Mouse (Mus musculus) cerebellum, adult 2 months (tissue): Measurements from ENCODE around the gene Syt13. TPM values are rescaled to one million over a fixed set of nuclear protein-coding genes. Genes with fewer than 3 reads are reported as not detected.
A peak's percentile ranks its signal among the peaks of the same experiment; 100 is the strongest.

Experiments
- DNase-seq, 2 experiments: peaks; one replicate each; pipeline ENCODE4 v3.0.0; 2021
- H3K27ac ChIP-seq: fragments of 200-500 bp; 2 replicates; pipeline ENCODE4 v1.5.1; 2012; ENCODE audit warnings: low read length, control low read depth, inconsistent platforms; ENCODE audit not compliant: insufficient read depth
- H3K27me3 ChIP-seq: fragments of 200-500 bp; 2 replicates; pipeline ENCODE4 v1.6.1; 2012; ENCODE audit warnings: inconsistent platforms, mild to moderate bottlenecking, low read length, moderate library complexity; ENCODE audit not compliant: control insufficient read depth, insufficient read depth
- H3K4me1 ChIP-seq: fragments of 200-500 bp; 2 replicates; pipeline ENCODE4 v1.6.1; 2011; ENCODE audit warnings: low read length; ENCODE audit not compliant: control insufficient read depth, insufficient read depth
- H3K4me3 ChIP-seq: fragments of 200-500 bp; replicated peaks from 2 replicates; pipeline ENCODE3; 2011; ENCODE audit warnings: mild to moderate bottlenecking, low read depth, low read length, control low read depth; ENCODE audit not compliant: insufficient read depth
- CTCF ChIP-seq: fragments of 200-500 bp; IDR thresholded peaks from 2 replicates; pipeline ENCODE4 v1.5.1; 2011; ENCODE audit warnings: low read depth, mild to moderate bottlenecking, control low read depth, low read length, moderate library complexity, borderline replicate concordance; ENCODE audit not compliant: insufficient read depth
- POLR2A ChIP-seq: fragments of 200-500 bp; IDR thresholded peaks from 2 replicates; pipeline ENCODE4 v1.6.1; 2011; ENCODE audit warnings: low read length, control low read depth, borderline replicate concordance; ENCODE audit not compliant: insufficient read depth
- WGBS: fragments of 180-500 bp; shearing (Covaris S2); methylation state at CpG from one replicate; pipeline ENCODE4 v1.1.7; 2018; 5-methylcytosine and 5-hydroxymethylcytosine counted together
- polyA plus RNA-seq: library from polyadenylated mRNA; depleted of rRNA; stranded (reverse); fragments of >200 nt; gene quantifications from 2 replicates; pipeline ENCODE4 v1.2.3, GENCODE M21; 2012; rRNA removed

The Syt13 gene
- polyA plus RNA-seq, 1 experiment: 110 TPM

DNA sequence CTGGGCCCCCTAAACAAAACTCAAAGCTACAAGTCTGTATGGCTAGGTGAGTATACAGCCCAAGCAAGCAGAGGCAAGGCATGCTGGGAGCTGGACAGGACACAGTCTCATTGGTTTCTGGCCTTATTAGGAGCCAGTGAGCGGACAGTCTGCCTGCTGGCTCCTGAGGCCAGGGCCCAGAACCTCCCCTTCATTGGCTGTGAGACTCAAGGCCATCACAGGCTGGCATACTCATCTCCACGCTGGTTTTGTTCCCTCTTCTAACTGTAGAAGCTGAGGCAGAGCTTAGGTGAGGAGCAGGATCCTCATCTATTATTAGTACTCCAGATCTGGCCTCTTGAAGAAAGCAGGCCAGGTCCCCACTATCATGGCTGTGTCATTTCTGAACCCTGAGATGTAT lies 70.3 kb downstream of the Syt13 start:
- Histone ChIP-seq H3K4me1 (peaks cover 8% of the 10 kb centered on the region), H3K4me3 (no peak overlapping the region), H3K27ac (no peak overlapping the region), H3K27me3 (no peaks in the 10 kb centered on the region)
- DNase-seq: no peak
- TF ChIP-seq POLR2A (no peak), CTCF (no peak)
- WGBS: 67% methylated on average over 2 of the region's 2 CpGs

DNA sequence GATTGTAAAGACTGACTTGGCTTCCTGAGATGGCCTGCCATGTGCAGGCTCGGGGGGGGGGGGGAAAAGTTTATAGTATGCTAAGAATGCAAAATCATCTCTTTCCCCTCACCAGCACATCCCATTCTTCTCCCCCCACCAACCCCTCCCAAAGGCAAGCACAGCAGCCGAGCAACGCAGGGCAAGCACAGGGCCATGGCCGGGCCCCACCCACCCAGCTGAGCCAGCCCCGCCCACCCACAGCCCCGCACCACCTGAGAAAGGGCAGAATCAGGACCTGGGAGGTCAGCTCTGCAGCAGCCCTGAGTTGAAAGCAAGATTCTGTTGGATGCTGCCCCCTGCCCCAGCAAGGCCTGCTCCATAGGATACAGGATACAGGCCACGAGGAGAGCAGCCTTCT lies 70.7 kb downstream of the Syt13 start:
- Histone ChIP-seq H3K27me3 (no peaks in the 10 kb centered on the region), H3K4me3 (no peak overlapping the region), H3K27ac (no peak overlapping the region), H3K4me1 (peaks cover 8% of the 10 kb centered on the region)
- DNase-seq: no peak
- WGBS: 84% methylated on average over 7 of the region's 7 CpGs
- TF ChIP-seq POLR2A (no peak), CTCF (no peak)

- Histone ChIP-seq H3K4me3 (no peak overlapping the region), H3K4me1 (peaks cover 8% of the 10 kb centered on the region), H3K27ac (no peak overlapping the region), H3K27me3 (no peaks in the 10 kb centered on the region)
- WGBS: 82% methylated on average over 7 of the region's 7 CpGs
- peak in 1 of 2 experiments; percentile 21 for DNase-seq
- TF ChIP-seq POLR2A (no peak), CTCF (no peak)
Observed at GRCm38 (mm10) chr2:92987108-92987618, 72.3 kb downstream of the Syt13 start.

GRCm38 (mm10) chr2:92987901-92988631 lies 73.2 kb downstream of the Syt13 start:
- 22% methylated on average over 19 of the region's 19 CpGs for WGBS
- TF ChIP-seq POLR2A (no peak), CTCF (peak; percentile 59; the same call in 1 of the 2 replicates)
- H3K27me3 ChIP-seq: no peaks in the 10 kb centered on the region
- H3K4me1 ChIP-seq: peaks cover 8% of the 10 kb centered on the region
- H3K4me3 ChIP-seq: no peak overlapping the region
- peak; percentile 54 to 63 for DNase-seq
- H3K27ac ChIP-seq: no peak overlapping the region

GRCm38 (mm10) chr2:92989593-92989992 lies 74.7 kb downstream of the Syt13 start:
- Histone ChIP-seq H3K4me1 (peaks cover 8% of the 10 kb centered on the region), H3K27me3 (no peaks in the 10 kb centered on the region), H3K27ac (no peak overlapping the region), H3K4me3 (no peak overlapping the region)
- DNase-seq: no peak
- WGBS: 84% methylated on average over 9 of the region's 9 CpGs
- TF ChIP-seq POLR2A: no peak

GRCm38 (mm10) chr2:92991976-92992375 lies 77.1 kb downstream of the Syt13 start:
- H3K4me3 ChIP-seq: no peak overlapping the region
- no peak for DNase-seq
- H3K27me3 ChIP-seq: no peaks in the 10 kb centered on the region
- WGBS: 69% methylated on average over 5 of the region's 5 CpGs
- H3K27ac ChIP-seq: no peak overlapping the region
- TF ChIP-seq CTCF (no peak), POLR2A (no peak)
- peaks cover 8% of the 10 kb centered on the region for H3K4me1 ChIP-seq

- Histone ChIP-seq H3K27me3 (no peaks in the 10 kb centered on the region), H3K4me3 (no peak overlapping the region), H3K4me1 (no peaks in the 10 kb centered on the region), H3K27ac (no peak overlapping the region)
- DNase-seq: no peak
- WGBS: 85% methylated on average over 4 of the region's 4 CpGs
- TF ChIP-seq CTCF: no peak
- TF ChIP-seq POLR2A: no peak
Observed at GRCm38 (mm10) chr2:93005028-93005427, 90.1 kb downstream of the Syt13 start.

Other genes starting within 250 kb of the Syt13 start
- gene Prdm11, start 131.1 kb downstream of the Syt13 start, polyA plus RNA-seq: 10.3 and 11.3 TPM in 2 replicates